Comparison of ENCODE assay signal across 9 mouse cellular contexts in the genomic region with DNA sequence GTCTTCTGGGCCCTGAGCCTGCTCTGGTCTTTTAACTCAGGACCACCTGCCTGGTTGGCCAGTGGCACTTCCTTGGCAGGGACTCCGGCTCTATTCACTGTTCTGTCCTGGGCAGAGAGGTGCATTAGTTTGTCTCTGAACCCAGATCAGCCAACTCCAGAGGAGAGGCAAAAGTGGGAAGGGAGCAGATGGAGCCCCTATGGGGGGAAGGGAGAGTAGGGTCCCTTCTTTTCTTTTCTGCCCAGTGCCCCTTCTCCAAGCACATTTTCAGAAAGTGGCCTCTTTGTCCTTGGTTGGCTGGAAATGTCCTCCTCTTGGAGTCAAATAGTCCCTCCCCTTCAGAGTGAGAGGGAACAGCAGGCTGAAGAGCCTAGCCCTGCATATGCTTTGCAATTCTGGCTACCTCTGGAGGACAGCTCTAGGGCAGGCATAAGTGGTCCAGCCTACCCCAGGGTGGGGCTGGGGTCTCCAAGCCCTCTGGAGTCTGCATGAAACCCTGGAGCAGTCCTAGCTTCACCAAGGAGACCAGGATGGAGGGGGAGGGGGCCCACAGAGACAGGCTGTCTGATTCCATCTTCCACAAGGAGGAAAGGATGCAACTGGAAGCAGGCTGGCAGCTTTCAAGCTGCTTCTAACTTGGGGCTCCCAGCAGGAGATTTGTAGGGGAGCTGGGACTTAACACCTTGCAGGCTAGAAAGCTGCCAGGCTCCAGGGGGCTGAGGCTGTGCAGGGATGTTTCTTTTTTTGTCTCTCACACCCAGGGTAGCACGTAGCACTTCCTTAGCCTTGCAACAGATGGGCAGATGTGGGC. TPM values are rescaled to one million over a fixed set of nuclear protein-coding genes. Genes with fewer than 3 reads are reported as not detected.
DNase-seq lines count a peak whose midpoint lies in the region; ATAC-seq and TF ChIP-seq lines count a peak whose summit lies in the region.
"Had no signal": no experiment of that assay in that cellular context is flagged by ENCODE, and none has a peak within 500 bp of the region (broad histone marks: within the 10 kb centered on the region; RNA-seq: fewer than 3 reads in every experiment).

No protein-coding gene starts in this region.

- WGBS in hindbrain, postnatal 0 days, result 25% methylated on average over 2 of the region's 2 CpGs
- WGBS in midbrain, embryonic 13.5 days, result 41% methylated on average over 2 of the region's 2 CpGs
- WGBS in liver, embryonic 12.5 days (ENCODE audit: insufficient replicate concordance), result 31% methylated on average over 2 of the region's 2 CpGs
- 34% methylated on average over 2 of the region's 2 CpGs for WGBS in lung, postnatal 0 days
- WGBS in kidney, adult 2 months, result 58% methylated on average over 2 of the region's 2 CpGs

- DNase-seq in brain, embryonic 18.5 days (ENCODE audit: low read depth, low spot score), result peak; percentile 52
- DNase-seq in cerebellum, postnatal 36 days, result peak; percentile 17 to 27
- DNase-seq in hindbrain, postnatal 0 days (ENCODE audit: low spot score), result peak; percentile 79
- DNase-seq in lung, postnatal 0 days (ENCODE audit: low spot score), result no peak
- DNase-seq in spleen, postnatal 4 days (ENCODE audit: low spot score in 2 of 2), result no peak
- DNase-seq in kidney, adult 2 months, result no peak

- peaks cover 8% of the 10 kb centered on the region; the same call in 1 of the 2 replicates for H3K4me1 ChIP-seq in hindbrain, postnatal 0 days (ENCODE audit: insufficient read depth, low read length)
- peaks cover 12% of the 10 kb centered on the region for H3K4me1 ChIP-seq in midbrain, embryonic 13.5 days (replicated peaks)
- no peaks in the 10 kb centered on the region for H3K4me1 ChIP-seq in liver, embryonic 12.5 days
- H3K4me1 ChIP-seq in lung, postnatal 0 days (ENCODE audit: insufficient read depth, low read depth, low read length), result no peaks in the 10 kb centered on the region
- H3K4me1 ChIP-seq in kidney, adult 2 months (ENCODE audit: control insufficient read depth, insufficient read depth, low read length), result no peaks in the 10 kb centered on the region

- peak; percentile 95 for ATAC-seq in hindbrain, postnatal 0 days
- ATAC-seq in midbrain, embryonic 13.5 days, result peak; percentile 72
- ATAC-seq in liver, embryonic 12.5 days, result no peak
- no peak for ATAC-seq in lung, postnatal 0 days

- no peak for TF ChIP-seq CTCF in hindbrain, postnatal 0 days (IDR thresholded peaks at IDR 0.05; ENCODE audit: low read depth)
- TF ChIP-seq CTCF in lung, postnatal 0 days (IDR thresholded peaks at IDR 0.05), result no peak
- TF ChIP-seq CTCF in kidney, adult 2 months (conservative IDR thresholded peaks at IDR 0.05; ENCODE audit: insufficient read depth, insufficient read length, low read depth, low read length), result no peak

- no peaks in the 10 kb centered on the region for H3K27me3 ChIP-seq in hindbrain, postnatal 0 days (ENCODE audit: insufficient read depth, low read length)
- no peaks in the 10 kb centered on the region for H3K27me3 ChIP-seq in midbrain, embryonic 13.5 days
- no peaks in the 10 kb centered on the region for H3K27me3 ChIP-seq in liver, embryonic 12.5 days (replicated peaks)
- no peaks in the 10 kb centered on the region for H3K27me3 ChIP-seq in lung, postnatal 0 days (replicated peaks; ENCODE audit: insufficient read depth, low read length)
- H3K27me3 ChIP-seq in kidney, adult 2 months (replicated peaks; ENCODE audit: control insufficient read depth, insufficient read depth, low read length), result no peaks in the 10 kb centered on the region

- no peak for TF ChIP-seq EP300 in lung, postnatal 0 days (IDR thresholded peaks at IDR 0.05)

- no peak overlapping the region for H3K4me2 ChIP-seq in hindbrain, postnatal 0 days (ENCODE audit: low read depth, low read length)
- no peak overlapping the region for H3K4me2 ChIP-seq in midbrain, embryonic 13.5 days (replicated peaks)
- no peak overlapping the region for H3K4me2 ChIP-seq in liver, embryonic 12.5 days
- no peak overlapping the region for H3K4me2 ChIP-seq in lung, postnatal 0 days (replicated peaks; ENCODE audit: low read depth, low read length)

- H3K9ac ChIP-seq in hindbrain, postnatal 0 days (replicated peaks; ENCODE audit: low read length), result no peak overlapping the region
- peak overlapping the region; percentile 36 for H3K9ac ChIP-seq in midbrain, embryonic 13.5 days (replicated peaks)
- no peak overlapping the region for H3K9ac ChIP-seq in liver, embryonic 12.5 days
- H3K9ac ChIP-seq in lung, postnatal 0 days (replicated peaks; ENCODE audit: low read depth), result no peak overlapping the region

- H3K27ac ChIP-seq in hindbrain, postnatal 0 days, result peak overlapping the region; percentile 78
- H3K27ac ChIP-seq in midbrain, embryonic 13.5 days, result no peak overlapping the region
- H3K27ac ChIP-seq in liver, embryonic 12.5 days, result no peak overlapping the region
- H3K27ac ChIP-seq in lung, postnatal 0 days (ENCODE audit: low read length), result no peak overlapping the region
- no peak overlapping the region for H3K27ac ChIP-seq in kidney, adult 2 months (ENCODE audit: insufficient read depth, low read depth, low read length)

- no peak overlapping the region for H3K4me3 ChIP-seq in hindbrain, postnatal 0 days (ENCODE audit: low read length)
- H3K4me3 ChIP-seq in midbrain, embryonic 13.5 days (replicated peaks), result no peak overlapping the region
- H3K4me3 ChIP-seq in liver, embryonic 12.5 days, result no peak overlapping the region
- H3K4me3 ChIP-seq in lung, postnatal 0 days (ENCODE audit: low read depth, low read length), result no peak overlapping the region
- no peak overlapping the region for H3K4me3 ChIP-seq in kidney, adult 2 months (ENCODE audit: insufficient read depth, low read depth, low read length)

- H3K9me3 ChIP-seq in hindbrain, postnatal 0 days (ENCODE audit: low read length), result no peaks in the 10 kb centered on the region
- no peaks in the 10 kb centered on the region for H3K9me3 ChIP-seq in midbrain, embryonic 13.5 days
- no peaks in the 10 kb centered on the region for H3K9me3 ChIP-seq in liver, embryonic 12.5 days (replicated peaks)
- H3K9me3 ChIP-seq in lung, postnatal 0 days (ENCODE audit: low read length), result no peaks in the 10 kb centered on the region

- no peaks in the 10 kb centered on the region for H3K36me3 ChIP-seq in hindbrain, postnatal 0 days (ENCODE audit: insufficient read depth, low read length)
- H3K36me3 ChIP-seq in midbrain, embryonic 13.5 days, result no peaks in the 10 kb centered on the region
- H3K36me3 ChIP-seq in liver, embryonic 12.5 days, result no peaks in the 10 kb centered on the region
- no peaks in the 10 kb centered on the region for H3K36me3 ChIP-seq in lung, postnatal 0 days (ENCODE audit: insufficient read depth, low read length)
- H3K36me3 ChIP-seq in kidney, adult 2 months (ENCODE audit: control insufficient read depth, insufficient read depth, low read length), result no peaks in the 10 kb centered on the region

- no peak for TF ChIP-seq POLR2A in kidney, adult 2 months (IDR thresholded peaks at IDR 0.05; ENCODE audit: low read depth, low read length)

RNA-seq across cellular contexts. Expression of a gene that starts 49.3 kb away (rescaled TPM):
- total RNA-seq in hindbrain, postnatal 0 days (2014; rRNA removed), result 13.2 and 16.0 TPM in 2 replicates
- polyA plus RNA-seq in hindbrain, postnatal 0 days (2015; fragmentation: Nextera tagmentation; extraction: Ambion mirVana), result 11.4 and 12.9 TPM in 2 replicates
- 2.8 and 2.9 TPM in 2 replicates for polyA plus RNA-seq in midbrain, embryonic 13.5 days (2015; fragmentation: Nextera tagmentation; extraction: Ambion mirVana)
- 3.4 and 4.2 TPM in 2 replicates for polyA plus RNA-seq in liver, embryonic 12.5 days (2016; fragmentation: Nextera tagmentation; extraction: Ambion mirVana)
- polyA plus RNA-seq in lung, postnatal 0 days (2015; fragmentation: Nextera tagmentation; extraction: Ambion mirVana), result 44.2 and 45.5 TPM in 2 replicates
- polyA plus RNA-seq in kidney, adult 2 months (2012; rRNA removed), result 6.1 and 7.5 TPM in 2 replicates
- total RNA-seq: hematopoietic stem cell, adult 5-6 weeks had no signal

RNA-seq across cellular contexts. Expression of a gene that starts 59.3 kb away (rescaled TPM):
- total RNA-seq in hindbrain, postnatal 0 days (2014; rRNA removed), result 116 and 130 TPM in 2 replicates
- 21.9 and 23.9 TPM in 2 replicates for polyA plus RNA-seq in hindbrain, postnatal 0 days (2015; fragmentation: Nextera tagmentation; extraction: Ambion mirVana)
- polyA plus RNA-seq in midbrain, embryonic 13.5 days (2015; fragmentation: Nextera tagmentation; extraction: Ambion mirVana), result 20.5 and 26.1 TPM in 2 replicates
- polyA plus RNA-seq in liver, embryonic 12.5 days (2016; fragmentation: Nextera tagmentation; extraction: Ambion mirVana), result 0.44 and 0.47 TPM in 2 replicates
- 0.50 and 0.87 TPM in 2 replicates for polyA plus RNA-seq in lung, postnatal 0 days (2015; fragmentation: Nextera tagmentation; extraction: Ambion mirVana)
- polyA plus RNA-seq in kidney, adult 2 months (2012; rRNA removed), result 1.5 and 1.6 TPM in 2 replicates
- total RNA-seq: hematopoietic stem cell, adult 5-6 weeks had no signal

Comparison
In these comparisons a context has a peak if more than half of its experiments do, and no peak if none do; other contexts are left out.
1. DNase-seq: peak in brain, embryonic 18.5 days (single experiment), cerebellum, postnatal 36 days (2 of 2) and hindbrain, postnatal 0 days (single experiment); none in lung, postnatal 0 days (single experiment), spleen, postnatal 4 days (0 of 2) and kidney, adult 2 months (single experiment).
2. ATAC-seq: peak in hindbrain, postnatal 0 days (single experiment) and midbrain, embryonic 13.5 days (single experiment); none in liver, embryonic 12.5 days (single experiment) and lung, postnatal 0 days (single experiment).